Mouse (Mus musculus) testis, adult 2 months (tissue): ENCODE data around the gene Prkab1. TPM values are rescaled to one million over a fixed set of nuclear protein-coding genes. Genes with fewer than 3 reads are reported as not detected.

ENCODE experiments used
- H3K27ac ChIP-seq: fragments of 200-500 bp; 2 replicates; pipeline ENCODE4 v1.5.1; 2012; ENCODE audit warnings: low read depth, low read length; ENCODE audit not compliant: control insufficient read depth, insufficient read depth
- H3K27me3 ChIP-seq: fragments of 200-500 bp; 2 replicates; pipeline ENCODE4 v1.6.1; 2012; ENCODE audit warnings: mild to moderate bottlenecking, low read length, moderate library complexity; ENCODE audit not compliant: control insufficient read depth, insufficient read depth
- H3K36me3 ChIP-seq: fragments of 200-500 bp; 2 replicates; pipeline ENCODE4 v1.6.1; 2012; ENCODE audit warnings: mild to moderate bottlenecking, low read length; ENCODE audit not compliant: control insufficient read depth, insufficient read depth
- H3K4me1 ChIP-seq: fragments of 200-500 bp; 2 replicates; pipeline ENCODE4 v1.6.1; 2012; ENCODE audit warnings: low read length; ENCODE audit not compliant: control insufficient read depth, insufficient read depth
- H3K4me3 ChIP-seq: fragments of 200-500 bp; 2 replicates; pipeline ENCODE4 v1.5.1; 2012; ENCODE audit warnings: low read depth, mild to moderate bottlenecking, low read length, moderate library complexity, mixed read lengths; ENCODE audit not compliant: control insufficient read depth
- CTCF ChIP-seq: fragments of 200-500 bp; IDR thresholded peaks from 2 replicates; pipeline ENCODE4 v1.5.1; 2012; ENCODE audit warnings: low read depth, mild to moderate bottlenecking, inconsistent platforms, low read length, moderate library complexity; ENCODE audit not compliant: control insufficient read depth, insufficient read depth, insufficient replicate concordance
- POLR2A ChIP-seq: fragments of 200-500 bp; IDR thresholded peaks from 2 replicates; pipeline ENCODE4 v1.6.1; 2012; ENCODE audit warnings: low read depth, mild to moderate bottlenecking, inconsistent platforms, low read length, moderate library complexity; ENCODE audit not compliant: control insufficient read depth
- polyA plus RNA-seq: library from polyadenylated mRNA; depleted of rRNA; stranded (reverse); fragments of >200 nt; gene quantifications from 2 replicates; pipeline ENCODE4 v1.2.3, GENCODE M21; 2012

The Prkab1 gene
- polyA plus RNA-seq, 1 experiment: 10.5 TPM

- Histone ChIP-seq H3K27ac (no peak overlapping the region), H3K36me3 (no peaks in the 10 kb centered on the region), H3K27me3 (no peaks in the 10 kb centered on the region), H3K4me1 (peaks cover 10% of the 10 kb centered on the region), H3K4me3 (no peak overlapping the region)
- TF ChIP-seq POLR2A (no peak), CTCF (no peak)
Observed at GRCm38 (mm10) chr5:116026107-116026506, 1.8 kb upstream of the Prkab1 start.

- peak overlapping the region; percentile 74; the same call in 1 of the 2 replicates for H3K27ac ChIP-seq
- peaks cover 10% of the 10 kb centered on the region for H3K4me1 ChIP-seq
- no peaks in the 10 kb centered on the region for H3K27me3 ChIP-seq
- TF ChIP-seq CTCF (no peak), POLR2A (no peak)
- no peaks in the 10 kb centered on the region for H3K36me3 ChIP-seq
- peak overlapping the region; percentile 92 for H3K4me3 ChIP-seq
Observed at GRCm38 (mm10) chr5:116023821-116024284, 455 bp downstream of the Prkab1 start.

GRCm38 (mm10) chr5:116023251-116023661 lies 1.1 kb downstream of the Prkab1 start:
- no peak overlapping the region for H3K4me3 ChIP-seq
- no peaks in the 10 kb centered on the region for H3K27me3 ChIP-seq
- TF ChIP-seq POLR2A (no peak), CTCF (no peak)
- H3K27ac ChIP-seq: no peak overlapping the region
- peaks cover 10% of the 10 kb centered on the region for H3K4me1 ChIP-seq
- no peaks in the 10 kb centered on the region for H3K36me3 ChIP-seq

GRCm38 (mm10) chr5:116022658-116023200 lies 1.6 kb downstream of the Prkab1 start:
- no peaks in the 10 kb centered on the region for H3K36me3 ChIP-seq
- no peaks in the 10 kb centered on the region for H3K27me3 ChIP-seq
- H3K27ac ChIP-seq: no peak overlapping the region
- no peak overlapping the region for H3K4me3 ChIP-seq
- peaks cover 10% of the 10 kb centered on the region for H3K4me1 ChIP-seq
- TF ChIP-seq POLR2A (no peak), CTCF (no peak)

- H3K36me3 ChIP-seq: no peaks in the 10 kb centered on the region
Observed at GRCm38 (mm10) chr5:116022131-116022530, 2.2 kb downstream of the Prkab1 start.

GRCm38 (mm10) chr5:116021552-116021951 lies 2.8 kb downstream of the Prkab1 start:
- Histone ChIP-seq H3K36me3 (no peaks in the 10 kb centered on the region), H3K27ac (no peak overlapping the region), H3K4me3 (no peak overlapping the region), H3K4me1 (peaks cover 10% of the 10 kb centered on the region), H3K27me3 (no peaks in the 10 kb centered on the region)
- TF ChIP-seq CTCF (no peak), POLR2A (no peak)

More at GRCm38 (mm10) chr5:116022131-116022530, 2.2 kb downstream of the Prkab1 start:
- Histone ChIP-seq H3K27ac (no peak overlapping the region), H3K27me3 (no peaks in the 10 kb centered on the region), H3K4me3 (no peak overlapping the region), H3K4me1 (peaks cover 10% of the 10 kb centered on the region)
- no peak for TF ChIP-seq POLR2A

GRCm38 (mm10) chr5:116019371-116019770 lies 4.9 kb downstream of the Prkab1 start:
- no peaks in the 10 kb centered on the region for H3K27me3 ChIP-seq
- TF ChIP-seq CTCF (no peak), POLR2A (no peak)
- H3K36me3 ChIP-seq: no peaks in the 10 kb centered on the region
- H3K4me3 ChIP-seq: no peak overlapping the region
- H3K4me1 ChIP-seq: peaks cover 15% of the 10 kb centered on the region
- no peak overlapping the region for H3K27ac ChIP-seq
